In the genomic region with DNA sequence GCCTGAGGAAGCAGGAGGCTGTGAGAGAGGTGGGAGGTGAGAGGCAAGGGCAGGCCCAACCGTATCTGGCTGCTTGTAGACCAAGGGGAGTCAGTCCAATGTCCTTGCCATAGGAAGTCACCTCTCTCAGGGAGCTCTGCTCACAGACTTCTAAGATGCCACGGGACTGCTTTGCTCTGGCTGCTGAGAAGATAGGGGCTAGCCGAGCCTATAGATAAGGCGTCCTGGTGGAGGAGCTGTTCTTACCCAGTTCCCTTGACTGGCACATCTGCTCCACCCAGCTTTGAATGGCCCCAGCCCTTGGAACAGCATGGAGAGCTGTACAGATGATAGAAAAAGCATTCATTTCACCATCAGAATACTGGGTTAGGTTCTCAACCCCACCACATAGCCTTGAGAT, we compare ENCODE assay signal across 22 mouse cellular contexts.
DNase-seq lines count a peak whose midpoint lies in the region; ATAC-seq and TF ChIP-seq lines count a peak whose summit lies in the region.
"Had no signal": no experiment of that assay in that cellular context is flagged by ENCODE, and none has a peak within 500 bp of the region (broad histone marks: within the 10 kb centered on the region; RNA-seq: fewer than 3 reads in every experiment).

No protein-coding gene starts in this region.

- no peak overlapping the region for H3K4me3 ChIP-seq in liver, postnatal 0 days (ENCODE audit: low read depth, low read length)
- H3K4me3 ChIP-seq in intestine, embryonic 15.5 days (replicated peaks), result no peak overlapping the region
- no peak overlapping the region for H3K4me3 ChIP-seq in liver, embryonic 14.5 days (ENCODE audit: insufficient read depth in 1 of 2, low read depth in 2 of 2, low read length in 2 of 2)
- H3K4me3 ChIP-seq: embryonic facial prominence, embryonic 10.5 days; hindbrain, embryonic 10.5 days; limb, embryonic 13.5 days; myocyte had no signal

- H3K9me3 ChIP-seq in liver, postnatal 0 days (ENCODE audit: low read length), result no peaks in the 10 kb centered on the region
- no peaks in the 10 kb centered on the region for H3K9me3 ChIP-seq in intestine, embryonic 15.5 days
- H3K9me3 ChIP-seq in liver, embryonic 14.5 days (ENCODE audit: control insufficient read depth, low read length), result no peaks in the 10 kb centered on the region
- H3K9me3 ChIP-seq: embryonic facial prominence, embryonic 10.5 days; G1E; hindbrain, embryonic 10.5 days; limb, embryonic 13.5 days had no signal

- H3K27me3 ChIP-seq in liver, postnatal 0 days (ENCODE audit: insufficient read depth, low read length), result no peaks in the 10 kb centered on the region
- no peaks in the 10 kb centered on the region for H3K27me3 ChIP-seq in intestine, embryonic 15.5 days (replicated peaks)
- no peaks in the 10 kb centered on the region for H3K27me3 ChIP-seq in liver, embryonic 14.5 days (ENCODE audit: control insufficient read depth, insufficient read depth, low read length)
- H3K27me3 ChIP-seq: CH12.LX; limb, embryonic 13.5 days had no signal

- no peak overlapping the region for H3K4me2 ChIP-seq in liver, postnatal 0 days (ENCODE audit: low read depth, low read length)
- no peak overlapping the region for H3K4me2 ChIP-seq in intestine, embryonic 15.5 days (replicated peaks)
- H3K4me2 ChIP-seq in liver, embryonic 14.5 days (ENCODE audit: low read depth), result no peak overlapping the region
- H3K4me2 ChIP-seq: heart, embryonic 11.5 days; limb, embryonic 13.5 days had no signal

- WGBS in liver, postnatal 0 days (ENCODE audit: insufficient replicate concordance), result 44% methylated on average over 4 of the region's 4 CpGs
- 53% methylated on average over 4 of the region's 4 CpGs for WGBS in intestine, embryonic 15.5 days
- WGBS in liver, embryonic 14.5 days (ENCODE audit: insufficient replicate concordance), result 11% methylated on average over 4 of the region's 4 CpGs

- DNase-seq in liver, result peak; percentile 14
- DNase-seq in liver, postnatal 0 days, result no peak
- DNase-seq in liver, embryonic 14.5 days (ENCODE audit: low read depth in 3 of 3, low spot score in 3 of 3), result peak in 2 of 3 experiments; percentile 3 to 7
- no peak for DNase-seq in lung, postnatal 4 days
- no peak for DNase-seq in spleen, postnatal 36 days (ENCODE audit: low spot score in 2 of 2)
- no peak for DNase-seq in retina, embryonic 14.5 days (ENCODE audit: low spot score)
- DNase-seq: B cell, adult 2 months; cerebellum, adult 9-10 months; kidney, adult 18-20 months; kidney, postnatal 4 days; lung, adult 18-20 months; right cerebral cortex, adult 18-20 months had no signal

- H3K4me1 ChIP-seq in liver, postnatal 0 days (ENCODE audit: insufficient read depth), result peaks cover 17% of the 10 kb centered on the region
- H3K4me1 ChIP-seq in intestine, embryonic 15.5 days (replicated peaks), result 0 out of 2 replicates have a peak, but pooled peaks cover 5% of the 10 kb centered on the region
- peaks cover 0 to 7% of the 10 kb centered on the region in 2 experiments; a peak in 2 of 4 replicates for H3K4me1 ChIP-seq in liver, embryonic 14.5 days (replicated peaks; ENCODE audit: control insufficient read depth in 2 of 2, insufficient read depth in 2 of 2, low read length in 1 of 2)
- H3K4me1 ChIP-seq: hindbrain, embryonic 10.5 days; limb, embryonic 13.5 days had no signal

- no peak for ATAC-seq in liver, postnatal 0 days
- 0 out of 2 replicates have a peak, but pooled peaks have one; percentile 8 for ATAC-seq in intestine, embryonic 15.5 days
- no peak for ATAC-seq in liver, embryonic 14.5 days (ENCODE audit: insufficient read depth)
- ATAC-seq: hindbrain, embryonic 16.5 days; midbrain, embryonic 16.5 days had no signal

- no peak overlapping the region for H3K9ac ChIP-seq in liver, postnatal 0 days (replicated peaks)
- H3K9ac ChIP-seq in intestine, embryonic 15.5 days, result no peak overlapping the region
- no peak overlapping the region for H3K9ac ChIP-seq in liver, embryonic 14.5 days (replicated peaks)
- H3K9ac ChIP-seq: limb, embryonic 13.5 days had no signal

- no peak for TF ChIP-seq EP300 in liver, postnatal 0 days (IDR thresholded peaks at IDR 0.05; ENCODE audit: low read depth)
- TF ChIP-seq EP300 in liver, embryonic 14.5 days (IDR thresholded peaks at IDR 0.05; ENCODE audit: low read depth), result no peak

- no peak overlapping the region for H3K27ac ChIP-seq in liver, postnatal 0 days (ENCODE audit: low read depth)
- peak overlapping the region; percentile 54 for H3K27ac ChIP-seq in intestine, embryonic 15.5 days
- no peak overlapping the region for H3K27ac ChIP-seq in liver, embryonic 14.5 days
- H3K27ac ChIP-seq: embryonic facial prominence, embryonic 10.5 days; hindbrain, embryonic 10.5 days; limb, embryonic 13.5 days had no signal

- no peaks in the 10 kb centered on the region for H3K36me3 ChIP-seq in liver, postnatal 0 days (replicated peaks; ENCODE audit: insufficient read depth, low read length)
- no peaks in the 10 kb centered on the region for H3K36me3 ChIP-seq in intestine, embryonic 15.5 days
- no peaks in the 10 kb centered on the region for H3K36me3 ChIP-seq in liver, embryonic 14.5 days (replicated peaks; ENCODE audit: control insufficient read depth, insufficient read depth, low read depth)
- H3K36me3 ChIP-seq: embryonic facial prominence, embryonic 10.5 days; hindbrain, embryonic 10.5 days; limb, embryonic 13.5 days had no signal

- no peak for TF ChIP-seq CTCF in liver, postnatal 0 days (IDR thresholded peaks at IDR 0.05; ENCODE audit: low read depth)
- no peak for TF ChIP-seq CTCF in liver, embryonic 14.5 days (IDR thresholded peaks at IDR 0.05; ENCODE audit: low read depth)

Comparison
In these comparisons a context has a peak if more than half of its experiments do, and no peak if none do; other contexts are left out.
1. DNase-seq: peak in liver (single experiment) and liver, embryonic 14.5 days (2 of 3); none in liver, postnatal 0 days (single experiment), lung, postnatal 4 days (0 of 2), spleen, postnatal 36 days (0 of 2) and retina, embryonic 14.5 days (single experiment).